Mouse (Mus musculus) left cerebral cortex, adult 18-20 months (tissue): Measurements from ENCODE around the gene Adra1b. TPM values are rescaled to one million over a fixed set of nuclear protein-coding genes. Genes with fewer than 3 reads are reported as not detected.
A peak's percentile ranks its signal among the peaks of the same experiment; 100 is the strongest.

ENCODE experiments used
- DNase-seq, 2 experiments: peaks; one replicate each; pipeline ENCODE4 v3.0.0; 2021 to 2022; ENCODE audit warnings: low spot score in 2 of 2, mixed read lengths in 1 of 2
- total RNA-seq, 2 experiments: library from RNA; stranded (reverse); gene quantifications; 2 replicates each; pipeline ENCODE4 v1.2.3; 2021

The Adra1b gene
- total RNA-seq, 2 experiments from 2014 or later: 27.7 to 30.2 TPM

DNA sequence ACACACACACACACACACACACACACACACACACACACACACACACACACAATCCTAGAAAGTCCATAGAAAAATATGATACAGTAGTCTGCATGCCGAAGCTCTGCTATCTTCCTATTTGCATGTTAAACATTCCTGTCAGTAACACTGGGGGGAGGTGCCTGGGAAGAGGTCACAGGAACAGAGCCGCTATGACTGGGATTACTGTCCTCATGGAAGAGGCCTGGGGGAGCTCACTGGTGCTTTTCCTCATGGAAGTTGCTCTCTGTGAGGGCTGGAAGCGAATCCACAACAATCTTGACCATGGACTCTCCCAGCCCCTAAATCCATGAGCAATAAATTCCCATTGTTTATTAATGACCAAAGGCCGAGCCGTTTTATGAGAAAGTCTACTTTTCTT, 77.7 kb downstream of the Adra1b start:
- no peak for DNase-seq

DNA sequence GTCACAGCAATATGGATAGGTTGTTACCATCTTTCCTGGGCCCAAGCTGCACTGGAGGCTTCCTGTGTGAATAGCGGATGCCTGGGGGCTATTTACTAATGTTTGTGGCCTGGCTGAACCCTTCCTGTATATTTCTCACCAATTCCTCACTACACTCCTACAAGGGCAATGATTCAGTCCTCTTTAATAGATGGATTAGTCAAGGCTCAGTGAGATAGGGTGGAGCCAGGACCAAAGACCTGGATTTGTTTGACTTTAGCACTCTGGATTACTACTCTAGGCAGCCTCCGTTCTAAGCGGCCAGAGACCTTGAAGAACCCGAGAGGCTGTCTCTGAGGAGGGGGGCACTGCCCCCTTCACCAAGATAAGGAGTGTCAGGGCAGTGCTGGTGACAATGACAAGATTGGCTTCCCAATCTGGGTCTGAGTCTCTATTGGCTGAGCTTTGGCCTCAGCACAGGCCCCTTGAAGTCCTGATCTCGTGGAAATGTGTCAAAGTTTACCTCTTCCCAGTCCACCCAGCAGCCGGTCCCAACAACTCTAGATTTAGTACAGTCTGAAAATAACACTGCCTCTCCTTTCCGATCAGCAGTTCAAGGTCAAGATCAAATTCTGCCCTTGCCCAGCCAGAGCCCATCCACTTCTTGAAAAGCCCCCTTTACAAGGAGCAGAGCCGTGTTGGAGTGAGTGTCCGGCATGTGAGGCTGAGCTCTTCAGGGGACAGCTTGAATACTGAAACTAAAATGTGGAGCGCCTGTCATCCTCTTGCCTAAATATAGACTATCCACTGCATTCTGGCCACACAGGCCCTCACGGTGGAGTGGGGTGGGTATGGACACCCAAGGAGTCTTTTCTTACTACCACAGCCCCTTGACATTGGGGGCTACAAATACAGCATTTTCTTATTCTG, 80.2 kb downstream of the Adra1b start:
- DNase-seq: no peak

DNA sequence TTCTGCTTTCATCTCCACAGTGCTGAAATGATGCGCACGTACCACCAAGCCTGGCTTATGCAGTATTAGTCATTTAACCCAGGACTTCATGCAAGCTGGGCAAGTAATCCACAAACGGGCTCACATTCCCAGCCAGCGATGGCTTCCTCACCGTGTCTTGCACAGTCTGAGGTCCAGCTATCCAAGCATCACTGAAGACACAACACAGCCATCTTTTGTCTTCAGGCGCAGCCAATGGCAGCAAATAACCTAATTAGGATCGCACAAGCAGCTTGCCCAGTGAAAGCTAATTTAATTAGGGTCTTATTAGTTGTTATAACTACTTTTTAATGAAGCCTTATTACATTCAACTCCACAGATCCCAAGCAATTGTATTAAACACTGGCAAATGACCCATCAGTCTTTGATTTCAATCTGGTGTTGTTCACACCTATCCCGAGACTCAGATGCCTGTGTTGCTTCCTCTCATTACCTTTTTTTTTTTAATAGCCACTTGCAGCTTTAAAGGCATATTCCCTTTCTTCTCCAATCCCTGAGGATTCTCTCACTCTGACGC, 83.6 kb downstream of the Adra1b start:
- DNase-seq: no peak

DNA sequence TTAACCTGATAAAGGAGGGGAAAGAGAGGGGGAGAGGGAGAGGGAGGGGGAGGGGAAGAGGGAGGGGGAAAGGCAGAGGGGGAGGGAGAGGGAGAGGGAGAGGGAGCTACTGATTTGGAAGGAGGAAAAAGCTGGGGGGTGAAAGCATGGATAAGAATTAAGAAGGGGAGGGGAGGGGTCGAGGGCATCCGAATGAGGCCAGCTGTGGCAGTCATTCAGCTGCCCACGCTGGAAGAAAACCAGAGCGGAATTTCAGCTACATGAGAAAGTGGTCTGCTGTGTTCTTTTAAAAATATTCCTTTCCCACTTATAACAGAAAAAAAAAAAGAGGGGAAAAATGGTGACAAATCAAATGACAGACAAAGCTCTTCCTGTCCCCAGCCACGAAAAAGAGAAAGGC, 88.5 kb downstream of the Adra1b start:
- DNase-seq: no peak

DNA sequence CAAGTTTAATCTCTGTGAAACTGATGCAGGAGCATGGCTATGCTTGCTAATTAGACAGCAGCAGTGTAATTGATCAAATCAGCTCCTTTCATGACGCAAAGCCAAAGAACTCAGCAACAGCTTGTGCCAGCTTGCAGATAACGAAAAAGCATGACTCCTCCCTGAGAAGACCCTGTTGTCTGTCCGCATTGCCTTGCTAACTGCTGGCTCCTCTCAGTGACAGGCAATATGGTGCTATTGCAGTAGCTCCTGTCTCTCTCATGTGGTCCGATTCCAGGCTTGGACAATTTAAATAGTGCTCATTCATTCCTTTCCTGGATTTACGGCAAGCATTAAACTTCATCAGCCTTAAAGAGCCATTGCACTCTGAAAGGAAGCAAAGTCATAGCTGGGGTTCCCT, 93.3 kb downstream of the Adra1b start:
- DNase-seq: no peak

DNA sequence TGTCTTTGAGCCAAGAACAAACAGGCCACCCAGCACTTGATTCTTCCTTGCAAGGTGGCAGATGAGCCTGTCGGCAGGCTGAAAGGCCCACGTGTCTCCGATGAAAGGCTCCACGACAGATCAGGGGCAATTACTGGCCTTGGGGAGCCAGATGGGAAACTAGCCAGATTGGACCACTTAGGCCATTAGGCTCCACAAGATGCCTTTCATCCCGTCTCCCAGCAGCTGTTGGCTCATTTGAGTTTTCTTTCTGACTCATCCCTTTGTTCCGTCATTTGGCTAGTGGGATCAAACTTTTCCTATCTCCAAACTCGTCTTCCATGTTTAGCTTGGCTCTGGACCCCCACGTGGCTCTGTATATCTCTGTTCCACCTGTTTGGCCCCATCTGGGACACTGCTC, 105.0 kb downstream of the Adra1b start:
- DNase-seq: no peak

DNA sequence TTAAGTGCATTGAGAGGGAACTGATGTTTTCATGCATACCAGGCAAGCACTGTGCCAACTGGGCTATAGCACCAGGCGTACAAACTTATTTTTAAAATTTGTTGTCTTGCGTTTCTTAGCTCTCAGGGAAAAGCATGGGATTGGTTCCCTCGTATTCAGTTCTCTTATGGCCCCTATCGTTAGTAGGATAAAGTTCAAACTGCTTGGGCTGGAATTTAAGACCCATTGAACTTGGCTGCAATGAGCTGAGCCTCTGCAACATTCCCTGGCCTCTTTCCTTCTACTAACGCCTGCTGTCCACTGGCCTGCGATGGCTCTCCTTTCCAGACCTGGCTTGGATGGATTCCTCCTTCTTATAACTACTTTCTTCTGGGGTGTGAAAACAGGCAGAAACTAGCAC, 110.6 kb downstream of the Adra1b start:
- no peak for DNase-seq

DNA sequence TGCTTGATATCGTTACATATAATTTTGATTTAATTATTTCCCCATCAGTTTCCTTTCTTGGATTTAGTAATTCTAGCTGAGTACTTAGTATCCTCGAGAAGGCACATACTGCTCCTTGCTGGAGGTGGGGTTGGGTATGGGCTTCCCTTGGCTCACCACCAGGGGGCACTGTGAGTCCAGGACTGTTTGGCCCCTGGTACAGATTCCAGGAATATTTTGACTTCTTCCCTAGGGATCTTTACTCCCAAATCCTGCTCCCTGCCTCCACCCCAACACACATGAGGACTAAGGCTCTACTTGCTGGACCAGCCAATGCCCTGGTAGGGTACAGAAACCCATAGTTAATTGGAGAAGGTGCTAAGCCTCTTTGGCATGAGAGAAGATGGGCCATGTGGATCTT, 117.2 kb downstream of the Adra1b start:
- DNase-seq: peak; percentile 71 to 81

DNA sequence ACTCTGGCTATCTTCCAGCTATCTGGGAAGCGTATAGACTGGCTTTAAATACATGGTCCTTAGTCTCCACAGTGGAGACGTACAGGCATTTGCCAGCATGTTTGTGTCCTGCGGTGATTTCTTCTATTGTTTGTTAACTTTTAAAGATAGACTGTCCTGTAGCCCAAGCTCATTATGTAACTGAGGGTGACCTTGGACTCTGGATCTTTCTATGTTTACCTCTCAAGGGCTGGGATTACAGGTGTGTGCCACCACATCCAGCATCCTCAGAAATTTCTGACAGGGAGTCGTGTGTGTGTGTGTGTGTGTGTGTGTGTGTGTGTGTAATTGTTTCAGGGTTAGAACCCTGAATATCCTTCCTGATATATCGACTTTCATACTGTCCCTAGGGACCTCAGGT, 117.9 kb downstream of the Adra1b start:
- no peak for DNase-seq

DNA sequence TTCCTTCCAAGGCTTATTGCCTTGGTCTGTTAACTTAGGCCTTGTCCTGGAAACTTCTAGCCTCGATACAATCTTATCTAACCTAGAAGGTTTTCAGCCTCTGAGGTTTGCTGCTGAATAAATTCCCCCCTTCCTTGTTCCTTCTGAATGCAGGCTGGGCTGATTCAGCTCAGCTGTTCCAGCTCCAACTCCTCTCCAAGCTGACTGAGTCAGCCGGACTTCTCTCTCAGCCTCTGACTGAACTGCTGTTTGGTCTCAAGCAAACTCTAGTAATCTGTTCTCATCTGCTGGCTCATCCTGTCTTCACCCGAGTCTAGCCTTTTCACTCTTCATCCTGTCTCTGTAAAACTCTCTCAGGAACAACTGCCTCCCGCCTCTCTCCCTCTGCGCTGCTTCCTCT, 121.5 kb downstream of the Adra1b start:
- no peak for DNase-seq

DNA sequence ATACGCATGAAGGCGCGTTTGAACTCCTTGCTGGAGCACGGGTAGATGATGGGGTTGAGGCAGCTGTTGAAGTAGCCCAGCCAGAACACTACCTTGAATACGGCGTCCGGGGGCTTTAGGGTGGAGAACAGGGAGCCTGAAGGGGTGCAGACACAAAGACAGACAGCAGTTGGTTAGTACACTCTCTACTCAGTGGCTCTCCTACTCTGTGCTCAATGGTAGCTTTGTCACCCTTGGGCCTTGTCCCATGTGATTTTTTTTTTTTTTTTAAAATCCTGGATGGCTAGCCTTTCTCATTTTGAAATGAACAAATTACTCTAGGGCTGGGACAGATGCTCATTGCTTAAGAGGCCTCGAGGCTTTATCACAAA, 124.7 kb downstream of the Adra1b start:
- no peak for DNase-seq

DNA sequence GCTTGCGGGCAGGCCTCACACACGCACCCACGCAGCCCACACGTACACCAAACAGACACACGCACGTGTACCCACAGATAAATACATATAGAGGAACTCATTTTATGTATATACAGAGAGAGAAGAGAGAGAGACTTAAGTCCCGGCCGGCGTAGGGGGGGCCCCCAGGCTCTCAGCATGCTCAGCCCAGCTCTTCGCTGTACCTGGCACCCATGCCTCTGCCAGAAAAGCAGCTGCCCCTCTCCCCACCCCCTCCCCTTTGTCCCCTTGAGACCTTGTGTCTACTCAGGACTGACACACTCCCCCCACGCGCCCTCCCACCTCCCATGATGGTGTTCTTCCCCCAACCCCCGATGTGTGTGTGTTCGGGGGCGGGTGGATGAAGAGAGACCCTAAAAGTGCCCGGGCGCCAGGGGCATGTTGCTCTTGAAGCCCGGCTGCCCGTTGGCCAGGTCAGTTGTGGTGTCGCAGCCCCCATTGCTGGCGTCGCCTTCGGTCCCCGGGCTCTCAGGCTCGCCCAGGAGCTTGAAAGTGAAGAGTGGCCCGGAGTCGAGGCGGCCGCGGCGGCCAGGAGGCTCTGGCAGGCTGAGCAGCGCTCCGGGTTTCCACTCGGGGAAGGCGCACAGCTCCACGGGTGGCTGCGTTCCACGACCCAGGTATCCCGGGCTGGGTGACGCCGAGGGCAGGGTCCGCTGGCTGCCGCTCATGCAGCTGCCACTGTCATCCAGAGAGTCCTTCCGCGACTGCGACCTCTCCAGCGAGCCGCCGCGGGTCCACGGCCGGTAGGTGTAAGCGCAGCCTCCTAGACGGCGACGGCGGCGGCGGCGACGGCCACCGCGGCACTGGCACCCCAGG, 125.3 kb downstream of the Adra1b start:
- no peak for DNase-seq

DNA sequence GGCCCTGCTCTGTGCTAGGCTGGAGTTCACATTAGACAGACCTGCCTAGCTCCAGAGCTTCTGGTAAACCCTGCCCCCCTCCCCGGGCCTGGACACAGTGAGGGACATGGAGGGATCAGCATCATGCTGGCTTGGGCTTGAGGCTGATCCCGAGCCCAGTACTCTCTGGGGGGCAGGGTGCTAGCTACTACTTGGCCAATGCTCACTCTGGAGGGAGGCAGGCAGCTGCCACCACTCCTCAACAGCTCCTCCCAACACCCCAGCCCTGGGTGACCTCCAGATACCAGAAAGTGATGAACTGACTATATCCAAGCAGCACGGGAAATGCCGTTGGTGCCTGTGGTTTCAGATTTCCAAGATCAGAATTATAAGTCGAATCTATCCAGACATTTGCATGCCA, 127.3 kb downstream of the Adra1b start:
- DNase-seq: no peak

DNA sequence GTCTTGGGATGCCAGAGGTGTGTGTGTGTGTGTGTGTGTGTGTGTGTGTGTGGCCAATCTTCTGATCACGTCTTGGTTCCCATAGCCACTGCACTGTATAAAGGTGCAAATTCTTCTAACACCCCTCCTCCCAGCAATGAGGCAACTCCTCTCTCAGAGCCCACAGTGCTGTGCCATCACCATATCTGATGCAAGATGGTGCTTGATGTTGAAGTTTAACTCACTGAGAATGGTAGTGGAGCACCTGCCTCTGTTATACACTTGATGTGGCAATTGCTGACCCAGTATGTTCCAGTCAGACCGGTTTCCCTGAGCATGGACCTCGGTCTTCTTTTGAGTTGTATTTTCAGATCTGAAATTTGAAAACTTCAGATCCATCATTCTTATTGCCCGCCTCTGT, 130.9 kb downstream of the Adra1b start:
- no peak for DNase-seq

DNA sequence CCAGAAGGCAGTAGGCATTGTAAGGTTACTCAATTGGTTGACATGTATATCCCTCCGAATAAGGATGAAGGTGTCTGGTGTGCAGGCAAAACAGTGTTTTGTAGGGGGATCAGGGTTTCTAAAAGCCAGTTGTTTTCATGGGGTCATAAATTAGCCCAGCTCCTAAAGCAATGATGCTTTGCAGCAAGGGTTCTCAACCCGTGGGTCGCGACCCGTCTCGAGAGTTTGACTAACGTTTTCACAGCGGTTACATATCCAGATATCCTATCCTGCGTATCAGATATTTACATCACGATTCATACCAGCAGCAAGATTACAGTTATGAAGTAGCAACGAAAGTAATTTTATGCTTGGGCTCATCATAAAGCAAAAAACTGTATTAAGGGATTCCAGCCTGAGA, 133.3 kb downstream of the Adra1b start:
- no peak for DNase-seq

DNA sequence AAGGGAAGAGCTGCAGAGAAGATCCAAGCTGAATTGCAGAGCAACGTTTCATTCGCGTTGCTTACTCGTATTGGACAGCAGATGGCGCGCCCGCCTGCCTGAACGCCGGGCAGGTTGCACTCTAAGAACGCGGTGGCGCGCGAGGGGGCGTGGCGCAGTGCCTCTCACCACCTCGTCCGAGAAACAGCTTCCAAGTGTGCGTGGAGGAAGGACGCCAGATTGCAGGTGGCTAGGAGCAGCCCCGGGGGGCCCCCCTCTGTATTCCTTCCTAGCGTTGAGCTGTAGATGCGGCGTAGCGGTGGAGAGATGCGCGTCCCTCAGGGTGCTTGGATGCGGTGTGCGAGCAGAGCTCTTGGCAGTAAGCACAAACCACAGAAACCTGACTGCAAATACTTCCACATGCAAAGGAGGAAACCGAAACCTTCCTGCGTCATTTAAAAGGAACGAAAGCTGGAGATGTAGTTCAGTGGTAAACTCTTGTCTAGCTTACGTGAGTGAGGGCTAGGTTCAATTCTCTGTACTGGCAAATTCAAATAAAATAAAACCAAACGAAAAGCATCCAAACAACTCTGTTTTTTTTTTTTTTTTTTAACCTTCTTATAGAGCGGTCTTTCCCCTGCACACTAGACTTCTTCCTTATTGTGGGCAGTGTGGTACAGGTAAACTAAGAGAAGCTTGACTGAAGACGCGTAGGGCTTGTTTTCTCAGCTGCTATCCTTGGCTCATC, 133.9 kb downstream of the Adra1b start:
- peak; percentile 79 for DNase-seq

DNA sequence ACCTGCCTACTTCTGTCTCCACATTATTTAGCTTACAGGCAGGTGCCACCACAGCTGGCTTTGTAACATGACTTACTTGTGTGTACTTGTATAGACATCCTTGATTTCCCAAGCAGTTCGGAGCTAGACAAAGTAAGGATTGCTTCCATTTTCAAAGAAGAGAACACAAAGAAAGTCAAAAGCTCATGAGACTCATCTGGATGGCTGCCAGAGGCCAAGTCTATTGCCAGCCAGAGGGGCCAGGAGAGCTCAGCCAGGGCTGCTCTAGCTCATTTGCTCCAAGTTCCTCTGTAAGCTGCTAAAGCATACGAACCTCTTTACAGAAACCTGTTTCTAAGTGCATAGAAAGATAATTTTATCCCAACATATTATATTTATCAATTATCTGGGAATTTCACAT, 142.6 kb downstream of the Adra1b start:
- no peak for DNase-seq

DNA sequence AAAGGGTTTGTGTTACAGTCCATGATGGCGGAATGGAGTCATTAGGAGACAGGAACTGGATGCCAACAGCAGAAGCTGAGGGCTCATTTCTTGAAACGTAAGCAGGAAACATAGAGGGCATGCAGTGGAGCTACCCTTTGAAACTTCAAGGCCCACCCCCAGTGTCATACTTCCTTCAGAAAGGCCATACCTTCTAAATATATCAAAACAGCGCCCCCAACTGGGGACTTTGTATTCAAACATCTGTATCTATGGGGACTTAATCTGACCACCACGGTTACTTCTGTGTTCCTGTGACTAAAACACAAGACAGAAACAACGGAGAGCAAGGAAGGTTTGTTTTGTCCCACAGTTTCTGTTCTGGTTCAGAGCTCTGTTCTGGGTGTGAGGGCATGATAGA, 145.6 kb downstream of the Adra1b start:
- DNase-seq: no peak

DNA sequence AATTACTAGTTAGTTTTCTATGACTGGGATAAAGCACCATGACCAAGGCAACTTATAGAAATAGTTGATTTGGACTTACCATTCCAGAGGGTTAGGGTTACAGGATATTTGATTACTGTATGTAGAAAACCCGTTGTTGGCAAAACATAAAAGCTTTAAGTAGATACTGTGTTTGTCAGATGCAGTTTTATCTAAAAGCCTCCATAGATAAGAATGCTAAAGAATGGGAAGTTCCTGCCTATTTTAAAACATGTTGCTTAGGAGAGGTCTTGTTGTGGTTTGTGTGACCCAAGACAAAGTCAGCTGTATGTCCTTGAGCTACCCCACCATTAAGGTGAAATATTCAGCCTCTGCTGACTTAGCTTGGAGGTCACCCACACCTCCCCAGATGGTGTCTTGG, 146.4 kb downstream of the Adra1b start:
- DNase-seq: no peak

DNA sequence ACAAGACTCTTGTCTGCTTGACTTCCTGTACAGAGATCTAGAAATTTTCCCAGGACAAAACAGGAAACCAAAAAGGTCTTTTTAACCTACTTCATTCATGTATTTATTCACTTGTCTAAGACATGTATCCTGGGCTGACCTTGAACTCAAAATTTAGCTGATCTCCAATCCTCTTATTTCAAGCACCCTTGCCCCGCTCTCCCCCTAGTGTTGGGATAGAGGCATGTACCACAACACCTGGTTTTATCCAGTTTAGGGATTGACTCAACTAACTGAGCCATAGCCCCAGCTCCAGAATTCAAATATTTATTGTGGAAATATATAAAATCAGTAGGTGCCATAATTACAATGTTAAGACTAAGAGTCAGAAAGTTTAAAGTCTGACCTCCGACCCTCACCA, 149.5 kb downstream of the Adra1b start:
- no peak for DNase-seq
